Mouse (Mus musculus): Measurements from ENCODE around the gene Vamp4. TPM values are rescaled to one million over a fixed set of nuclear protein-coding genes. Genes with fewer than 3 reads are reported as not detected.
A peak's percentile ranks its signal among the peaks of the same experiment; 100 is the strongest.

Vamp4 gene
- polyA plus RNA-seq, 1 experiment: 73.3 TPM

DNA sequence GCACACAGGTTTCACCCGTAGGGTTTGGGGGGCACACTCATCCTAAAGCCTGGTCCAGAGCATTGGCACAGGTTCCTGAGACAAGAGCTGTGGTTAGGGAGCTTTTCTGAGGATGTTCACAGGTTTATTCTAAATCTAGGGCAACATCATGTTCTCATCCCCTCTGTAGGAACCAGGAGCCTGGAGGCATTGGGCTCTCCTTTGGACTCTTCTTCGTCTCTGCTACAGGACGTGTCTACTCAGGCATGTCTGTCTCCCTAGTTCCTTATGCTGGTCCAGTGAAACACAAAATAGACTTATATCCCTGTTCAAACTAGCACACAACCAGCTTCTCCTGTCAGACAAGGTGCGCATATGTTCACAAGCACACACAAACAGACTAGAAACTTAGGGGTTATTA is 68.2 kb downstream of the Vamp4 start:
- no peak for DNase-seq
- no peak overlapping the region for H3K4me3 ChIP-seq (replicated peaks; ENCODE audit: insufficient read depth, low read depth, low read length)
- TF ChIP-seq POLR2A (IDR thresholded peaks at IDR 0.05; ENCODE audit: borderline replicate concordance, insufficient read depth, low read length) (no peak), CTCF (IDR thresholded peaks at IDR 0.05; ENCODE audit: borderline replicate concordance, insufficient read depth, low read depth, low read length) (no peak)
- no peaks in the 10 kb centered on the region; the same call in 1 of the 2 replicates for H3K27me3 ChIP-seq (ENCODE audit: control insufficient read depth, insufficient read depth, low read length)
- H3K4me1 ChIP-seq (ENCODE audit: control insufficient read depth, insufficient read depth, low read length): peaks cover 14% of the 10 kb centered on the region
- 80% methylated on average over 4 of the region's 4 CpGs for WGBS
- no peak overlapping the region for H3K27ac ChIP-seq (ENCODE audit: insufficient read depth, low read length)

DNA sequence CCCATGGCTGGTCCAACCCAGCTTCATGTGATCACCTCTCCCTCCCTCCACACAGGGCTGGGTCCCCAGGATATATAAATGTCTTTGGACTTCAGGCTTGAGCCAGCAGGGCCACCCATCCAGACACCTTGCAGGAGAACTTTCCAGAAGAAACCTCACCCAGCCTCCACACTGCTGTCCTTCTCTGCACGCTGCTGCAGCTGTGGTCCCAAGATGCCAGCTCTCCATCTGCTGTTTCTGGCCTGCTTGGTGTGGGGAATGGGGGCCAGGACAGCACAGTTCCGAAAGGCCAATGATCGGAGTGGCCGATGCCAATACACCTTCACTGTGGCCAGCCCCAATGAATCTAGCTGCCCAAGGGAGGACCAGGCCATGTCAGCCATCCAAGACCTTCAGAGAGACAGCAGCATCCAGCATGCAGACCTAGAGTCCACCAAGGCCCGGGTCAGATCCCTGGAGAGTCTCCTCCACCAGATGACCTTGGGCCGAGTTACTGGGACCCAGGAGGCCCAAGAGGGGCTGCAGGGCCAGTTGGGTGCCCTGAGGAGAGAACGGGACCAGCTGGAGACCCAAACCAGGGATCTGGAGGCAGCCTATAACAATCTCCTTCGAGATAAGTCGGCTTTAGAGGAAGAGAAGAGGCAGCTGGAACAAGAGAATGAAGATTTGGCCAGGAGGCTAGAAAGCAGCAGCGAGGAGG is 68.9 kb downstream of the Vamp4 start, which contains the start of gene Myoc:
Gene Myoc (plus strand): TSS at position 105 of the 700 bp plus-strand sequence.
- Histone ChIP-seq H3K4me3 (replicated peaks; ENCODE audit: insufficient read depth, low read depth, low read length) (no peak within 1 kb of the TSS), H3K27ac (ENCODE audit: insufficient read depth, low read length) (no peak within 1 kb of the TSS), H3K4me1 (ENCODE audit: control insufficient read depth, insufficient read depth, low read length) (peaks cover 19% of the 10 kb centered on the region), H3K27me3 (ENCODE audit: control insufficient read depth, insufficient read depth, low read length) (no peaks in the 10 kb centered on the region; the same call in 1 of the 2 replicates)
- no peak for TF ChIP-seq CTCF (IDR thresholded peaks at IDR 0.05; ENCODE audit: borderline replicate concordance, insufficient read depth, low read depth, low read length)
- no peak for TF ChIP-seq POLR2A (IDR thresholded peaks at IDR 0.05; ENCODE audit: borderline replicate concordance, insufficient read depth, low read length)
- DNase-seq: no peak
- WGBS: 70% methylated on average over 10 of the region's 10 CpGs

DNA sequence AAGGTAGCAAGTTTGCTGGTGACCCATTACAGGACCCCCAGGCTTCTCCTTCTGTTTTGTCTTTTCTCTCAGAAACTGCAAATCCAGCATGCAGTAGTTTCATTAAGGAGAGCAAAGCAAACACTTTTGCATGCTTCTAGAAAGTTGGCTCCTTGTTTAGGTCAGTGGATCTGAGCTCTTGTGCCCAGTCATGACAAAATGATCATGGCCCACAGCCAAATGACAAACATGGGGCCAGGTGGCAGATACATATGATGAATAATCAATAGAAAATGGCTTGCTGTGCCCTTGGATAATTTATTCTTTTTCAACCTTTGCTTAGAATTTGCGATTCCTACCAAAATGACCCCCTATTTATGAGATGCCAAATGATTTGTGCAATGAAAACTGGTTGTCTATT is 69.5 kb downstream of the Vamp4 start:
- Histone ChIP-seq H3K4me1 (ENCODE audit: control insufficient read depth, insufficient read depth, low read length) (peaks cover 19% of the 10 kb centered on the region), H3K27ac (ENCODE audit: insufficient read depth, low read length) (no peak overlapping the region), H3K27me3 (ENCODE audit: control insufficient read depth, insufficient read depth, low read length) (no peaks in the 10 kb centered on the region; the same call in 1 of the 2 replicates), H3K4me3 (replicated peaks; ENCODE audit: insufficient read depth, low read depth, low read length) (no peak overlapping the region)
- no peak for DNase-seq
- no peak for TF ChIP-seq CTCF (IDR thresholded peaks at IDR 0.05; ENCODE audit: borderline replicate concordance, insufficient read depth, low read depth, low read length)
- no peak for TF ChIP-seq POLR2A (IDR thresholded peaks at IDR 0.05; ENCODE audit: borderline replicate concordance, insufficient read depth, low read length)
- WGBS: 83% methylated on average over 1 of the region's 1 CpGs

GRCm38 (mm10) chr1:162642591-162642990 is 72.3 kb downstream of the Vamp4 start:
- WGBS: 66% methylated on average over 3 of the region's 3 CpGs

GRCm38 (mm10) chr1:162643752-162644151 is 73.4 kb downstream of the Vamp4 start:
- no peak overlapping the region for H3K4me3 ChIP-seq (replicated peaks; ENCODE audit: insufficient read depth, low read depth, low read length)
- peak; percentile 81 to 91 for DNase-seq
- peaks cover 8% of the 10 kb centered on the region for H3K4me1 ChIP-seq (ENCODE audit: control insufficient read depth, insufficient read depth, low read length)
- no peak overlapping the region for H3K27ac ChIP-seq (ENCODE audit: insufficient read depth, low read length)
- H3K27me3 ChIP-seq (ENCODE audit: control insufficient read depth, insufficient read depth, low read length): no peaks in the 10 kb centered on the region; the same call in 1 of the 2 replicates
- TF ChIP-seq POLR2A (IDR thresholded peaks at IDR 0.05; ENCODE audit: borderline replicate concordance, insufficient read depth, low read length): no peak
- TF ChIP-seq CTCF (IDR thresholded peaks at IDR 0.05; ENCODE audit: borderline replicate concordance, insufficient read depth, low read depth, low read length): no peak
- 11% methylated on average over 4 of the region's 4 CpGs for WGBS

More at GRCm38 (mm10) chr1:162642591-162642990, 72.3 kb downstream of the Vamp4 start:
- H3K27me3 ChIP-seq (ENCODE audit: control insufficient read depth, insufficient read depth, low read length): no peaks in the 10 kb centered on the region; the same call in 1 of the 2 replicates
- peak in 1 of 2 experiments; percentile 18 for DNase-seq
- peaks cover 8% of the 10 kb centered on the region for H3K4me1 ChIP-seq (ENCODE audit: control insufficient read depth, insufficient read depth, low read length)
- no peak for TF ChIP-seq POLR2A (IDR thresholded peaks at IDR 0.05; ENCODE audit: borderline replicate concordance, insufficient read depth, low read length)
- TF ChIP-seq CTCF (IDR thresholded peaks at IDR 0.05; ENCODE audit: borderline replicate concordance, insufficient read depth, low read depth, low read length): no peak
- H3K4me3 ChIP-seq (replicated peaks; ENCODE audit: insufficient read depth, low read depth, low read length): no peak overlapping the region
- H3K27ac ChIP-seq (ENCODE audit: insufficient read depth, low read length): no peak overlapping the region

GRCm38 (mm10) chr1:162646083-162646686 is 75.9 kb downstream of the Vamp4 start:
- WGBS: 52% methylated on average over 10 of the region's 10 CpGs
- H3K27ac ChIP-seq (ENCODE audit: insufficient read depth, low read length): no peak overlapping the region
- no peaks in the 10 kb centered on the region for H3K27me3 ChIP-seq (ENCODE audit: control insufficient read depth, insufficient read depth, low read length)
- H3K4me3 ChIP-seq (replicated peaks; ENCODE audit: insufficient read depth, low read depth, low read length): no peak overlapping the region
- H3K4me1 ChIP-seq (ENCODE audit: control insufficient read depth, insufficient read depth, low read length): peaks cover 8% of the 10 kb centered on the region
- peak; percentile 33 to 50 for DNase-seq
- TF ChIP-seq POLR2A (IDR thresholded peaks at IDR 0.05; ENCODE audit: borderline replicate concordance, insufficient read depth, low read length): no peak
- TF ChIP-seq CTCF (IDR thresholded peaks at IDR 0.05; ENCODE audit: borderline replicate concordance, insufficient read depth, low read depth, low read length): 0 out of 2 replicates have a peak, but pooled peaks have one; percentile 14

DNA sequence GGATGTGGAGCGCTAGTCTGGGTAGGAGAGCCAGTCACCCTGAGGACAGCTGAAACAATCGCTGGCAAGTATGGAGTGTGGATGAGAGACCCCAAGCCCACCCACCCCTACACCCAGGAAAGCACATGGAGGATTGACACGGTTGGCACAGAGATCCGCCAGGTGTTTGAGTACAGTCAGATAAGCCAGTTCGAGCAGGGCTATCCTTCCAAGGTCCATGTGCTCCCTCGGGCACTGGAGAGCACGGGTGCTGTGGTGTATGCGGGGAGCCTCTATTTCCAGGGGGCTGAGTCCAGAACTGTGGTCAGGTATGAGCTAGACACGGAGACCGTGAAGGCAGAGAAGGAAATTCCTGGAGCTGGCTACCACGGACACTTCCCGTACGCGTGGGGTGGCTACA is 78.1 kb downstream of the Vamp4 start:
- Histone ChIP-seq H3K4me3 (replicated peaks; ENCODE audit: insufficient read depth, low read depth, low read length) (no peak overlapping the region), H3K27me3 (ENCODE audit: control insufficient read depth, insufficient read depth, low read length) (no peaks in the 10 kb centered on the region), H3K4me1 (ENCODE audit: control insufficient read depth, insufficient read depth, low read length) (peaks cover 8% of the 10 kb centered on the region), H3K27ac (ENCODE audit: insufficient read depth, low read length) (no peak overlapping the region)
- WGBS: 86% methylated on average over 14 of the region's 14 CpGs
- TF ChIP-seq CTCF (IDR thresholded peaks at IDR 0.05; ENCODE audit: borderline replicate concordance, insufficient read depth, low read depth, low read length) (no peak), POLR2A (IDR thresholded peaks at IDR 0.05; ENCODE audit: borderline replicate concordance, insufficient read depth, low read length) (no peak)
- no peak for DNase-seq

Other genes with a start within 250 kb of the Vamp4 start
- gene Dnm3, start 92.5 kb upstream of the Vamp4 start, polyA plus RNA-seq (2012; rRNA removed): 93.6 and 94.3 TPM in 2 replicates
- gene Mettl13, start 22.0 kb upstream of the Vamp4 start, polyA plus RNA-seq (2012; rRNA removed): 10.3 and 10.6 TPM in 2 replicates
- 5.1 and 5.6 TPM in 2 replicates for gene Myoc, start 68.6 kb downstream of the Vamp4 start, polyA plus RNA-seq (2012; rRNA removed)
- gene Myocos, start 87.7 kb downstream of the Vamp4 start, polyA plus RNA-seq (2012; rRNA removed): not detected in 2 replicates
- 49.5 and 52.3 TPM in 2 replicates for gene Prrc2c, start 170.0 kb downstream of the Vamp4 start, polyA plus RNA-seq (2012; rRNA removed)
- 0.07 TPM in 1 of 2 replicates, not detected in the other for gene Fmo4, start 243.5 kb downstream of the Vamp4 start, polyA plus RNA-seq (2012; rRNA removed)

All from cerebellum, adult 2 months (tissue).